Mouse (Mus musculus): ENCODE measurements at regions not wholly inside any gene's neighbourhood (a gene's known extent, or its start where the extent isn't known, plus 50 kb on each side); places are given as distances from the start of the nearest gene placed in this dataset.

- DNase-seq (ENCODE audit: low read depth, low spot score): no peak
Measured at GRCm38 (mm10) chr2:144169576-144170178, 100.8 kb upstream of the Mgme1 start.

DNA sequence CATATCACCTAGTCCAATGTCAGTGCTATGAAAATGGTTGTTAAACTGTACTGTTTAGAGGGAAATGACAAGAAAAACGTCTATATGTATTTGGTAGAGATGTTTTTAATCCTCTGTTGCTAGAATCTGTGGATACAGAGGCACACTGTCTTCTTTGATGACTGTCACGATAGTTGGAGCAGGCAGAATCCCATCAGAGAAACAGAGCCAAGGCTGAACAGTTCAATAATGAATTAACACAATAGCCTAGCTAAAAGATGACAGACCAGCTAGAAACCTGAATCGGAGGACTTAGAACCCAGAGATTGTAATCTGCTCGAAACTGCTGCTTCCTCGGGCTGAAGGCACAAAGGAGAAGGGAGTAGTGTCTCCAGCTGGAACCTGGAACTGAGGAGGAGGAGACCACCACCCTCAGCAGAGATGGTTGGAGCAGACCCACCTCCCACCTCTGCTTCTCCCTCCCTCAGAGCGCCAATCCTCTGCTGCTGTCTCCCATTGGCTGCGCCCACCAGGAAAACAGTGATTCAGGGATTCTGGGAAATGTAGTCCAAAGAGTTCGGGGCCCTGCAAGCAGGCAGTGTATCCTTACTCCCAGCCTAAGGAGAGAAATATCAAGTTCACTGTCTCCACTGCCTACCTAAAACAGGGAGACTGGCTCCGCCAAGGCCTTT lies 98.2 kb upstream of the Mgme1 start:
- DNase-seq (ENCODE audit: low read depth, low spot score): peak; percentile 53

GRCm38 (mm10) chr2:144173358-144174106 lies 96.9 kb upstream of the Mgme1 start:
- no peak for DNase-seq (ENCODE audit: low read depth, low spot score)

GRCm38 (mm10) chr2:144174366-144175035 lies 96.0 kb upstream of the Mgme1 start:
- DNase-seq (ENCODE audit: low read depth, low spot score): no peak

DNA sequence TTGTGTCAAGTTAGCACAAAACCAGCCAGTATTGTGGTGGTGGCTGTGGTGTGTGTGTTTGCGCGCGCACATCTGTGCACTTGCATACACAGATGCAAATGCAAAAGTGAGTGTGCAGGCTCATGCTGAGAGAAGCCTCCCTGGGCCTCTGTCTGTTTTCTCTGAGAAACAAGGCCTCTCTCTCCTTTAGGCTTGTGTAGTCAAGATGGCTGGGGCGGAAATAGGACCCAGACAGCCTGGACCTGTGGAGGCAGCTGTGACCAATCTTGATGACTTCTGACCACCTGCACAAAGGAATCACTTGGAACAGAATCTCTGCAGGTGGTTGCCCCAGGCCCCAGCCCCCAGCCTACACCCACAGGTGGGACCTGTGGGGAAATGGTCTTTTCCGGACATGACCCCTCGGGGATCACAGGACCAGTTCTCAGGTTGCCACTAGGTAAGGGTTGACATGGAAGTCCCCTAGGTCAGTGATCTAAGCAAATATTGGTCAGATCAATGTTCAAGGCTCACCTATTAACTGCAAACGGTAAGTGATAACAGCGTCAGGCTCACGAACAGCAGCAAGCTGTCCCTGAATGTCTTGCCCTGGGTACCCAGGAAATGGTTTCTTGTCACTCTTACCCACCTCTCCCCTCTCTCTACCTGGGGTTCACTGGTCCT lies 93.8 kb upstream of the Mgme1 start:
- DNase-seq (ENCODE audit: low read depth, low spot score): no peak

GRCm38 (mm10) chr2:144177268-144177667 lies 93.2 kb upstream of the Mgme1 start:
- peak; percentile 83 for DNase-seq (ENCODE audit: low read depth, low spot score)

- DNase-seq (ENCODE audit: low read depth, low spot score): no peak
Measured at GRCm38 (mm10) chr2:144177920-144178319, 92.5 kb upstream of the Mgme1 start.

DNA sequence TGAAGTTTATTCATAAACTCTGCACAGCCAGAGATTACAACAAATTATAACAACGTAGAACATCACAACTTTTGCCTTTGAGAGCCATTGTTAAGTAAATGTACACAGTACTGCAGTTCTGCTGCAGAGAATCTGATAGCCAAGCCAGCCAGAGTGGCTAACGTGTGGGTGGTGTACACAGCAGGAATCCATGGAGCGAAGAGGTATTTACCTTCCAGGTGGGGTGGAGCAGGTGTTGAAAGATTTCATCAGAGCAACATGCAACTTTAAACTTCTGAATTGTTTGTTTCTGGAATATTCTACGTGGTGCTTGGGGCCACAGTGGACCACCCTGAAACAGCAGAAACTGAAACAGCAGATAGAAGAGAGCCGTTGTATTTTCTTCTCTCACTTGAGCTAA lies 88.4 kb upstream of the Mgme1 start:
- DNase-seq (ENCODE audit: low read depth, low spot score): no peak

DNA sequence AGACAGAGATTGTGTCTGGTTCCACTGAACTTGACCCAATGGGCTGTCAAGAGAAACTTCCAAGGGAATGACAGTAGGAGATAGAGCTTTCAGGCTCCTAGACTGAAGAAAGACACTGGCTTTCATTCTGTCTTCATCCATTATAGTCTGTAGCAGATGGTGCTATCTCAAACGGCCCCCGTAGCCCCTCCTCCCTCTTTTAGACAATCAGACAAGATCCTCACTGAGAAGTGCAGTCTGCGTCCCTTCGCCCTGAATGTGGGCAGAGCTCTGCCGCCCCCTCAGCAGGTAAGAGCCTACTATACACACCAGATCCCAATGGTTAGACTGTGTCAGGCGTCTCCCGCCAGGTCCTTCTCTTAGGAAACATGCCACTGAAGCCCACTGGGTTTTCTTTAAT lies 87.9 kb upstream of the Mgme1 start:
- no peak for DNase-seq (ENCODE audit: low read depth, low spot score)

DNA sequence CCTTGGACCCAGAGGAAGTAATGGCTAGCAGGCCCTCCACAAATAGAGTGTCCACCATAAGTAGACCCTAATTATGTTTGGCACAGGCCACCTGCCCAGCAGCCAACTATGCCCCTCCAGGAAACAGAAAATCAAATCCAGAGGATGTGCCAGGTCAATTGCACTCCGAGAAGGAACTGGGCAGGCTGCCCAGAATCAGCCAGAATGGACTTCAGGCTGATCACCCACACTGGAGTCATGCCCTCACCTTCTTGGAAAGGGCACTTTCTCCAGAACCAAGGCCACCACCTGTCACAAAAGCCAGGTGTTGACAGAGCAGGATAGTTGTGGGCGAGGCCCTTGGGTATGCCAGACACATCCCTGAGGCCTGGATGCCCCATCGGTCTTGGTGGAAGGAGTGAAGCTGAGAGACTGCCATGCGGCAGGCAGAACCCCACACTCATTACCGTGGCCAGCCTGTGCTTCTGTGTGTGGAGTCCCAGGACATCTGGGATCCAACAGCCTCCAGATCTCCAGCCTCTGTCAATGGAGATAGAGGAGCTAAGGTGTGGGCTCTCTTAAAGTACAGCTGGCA lies 87.0 kb upstream of the Mgme1 start:
- DNase-seq (ENCODE audit: low read depth, low spot score): peak; percentile 41

- no peak for DNase-seq (ENCODE audit: low read depth, low spot score)
Measured at GRCm38 (mm10) chr2:144185175-144185574, 85.3 kb upstream of the Mgme1 start.

DNA sequence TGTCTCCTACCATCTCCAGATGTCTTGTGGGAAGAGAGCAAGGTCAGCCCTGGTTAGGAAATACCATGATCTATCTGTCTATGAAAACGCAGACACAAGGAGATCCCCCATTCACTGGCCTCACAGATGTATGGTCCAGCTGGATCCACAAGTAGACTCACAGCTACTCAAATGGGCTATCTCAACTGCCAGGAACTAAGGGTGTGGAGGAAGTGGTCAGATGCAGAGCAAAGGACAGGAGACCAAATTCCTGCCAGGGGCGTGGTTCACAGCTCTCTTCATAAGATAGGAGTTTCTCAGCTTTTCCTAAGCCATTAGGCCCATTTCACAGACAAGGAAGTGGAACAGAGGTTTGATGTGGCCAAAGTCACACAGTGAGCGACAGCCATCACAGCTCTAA lies 84.0 kb upstream of the Mgme1 start:
- DNase-seq (ENCODE audit: low read depth, low spot score): no peak

DNA sequence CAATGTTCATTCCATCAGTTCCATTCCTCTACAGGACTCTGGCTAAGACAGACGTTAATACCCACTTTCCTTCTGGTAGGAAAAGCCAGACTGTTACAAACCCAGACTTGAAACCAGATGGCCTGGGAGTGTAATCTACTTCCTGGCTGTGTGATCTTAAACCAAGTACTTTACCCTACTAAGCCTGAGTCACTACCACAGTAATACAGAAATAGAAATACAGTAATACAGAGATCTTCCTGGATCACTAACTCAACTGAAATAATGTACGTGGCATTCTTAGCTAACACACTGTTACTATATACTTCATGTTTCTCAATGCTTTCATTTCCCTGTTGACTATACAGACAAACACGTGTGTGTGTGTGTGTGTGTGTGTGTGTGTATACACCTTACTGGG lies 82.4 kb upstream of the Mgme1 start:
- no peak for DNase-seq (ENCODE audit: low read depth, low spot score)

GRCm38 (mm10) chr2:144188485-144188884 lies 82.0 kb upstream of the Mgme1 start:
- no peak for DNase-seq (ENCODE audit: low read depth, low spot score)

GRCm38 (mm10) chr2:144189756-144190155 lies 80.7 kb upstream of the Mgme1 start:
- DNase-seq (ENCODE audit: low read depth, low spot score): no peak

DNA sequence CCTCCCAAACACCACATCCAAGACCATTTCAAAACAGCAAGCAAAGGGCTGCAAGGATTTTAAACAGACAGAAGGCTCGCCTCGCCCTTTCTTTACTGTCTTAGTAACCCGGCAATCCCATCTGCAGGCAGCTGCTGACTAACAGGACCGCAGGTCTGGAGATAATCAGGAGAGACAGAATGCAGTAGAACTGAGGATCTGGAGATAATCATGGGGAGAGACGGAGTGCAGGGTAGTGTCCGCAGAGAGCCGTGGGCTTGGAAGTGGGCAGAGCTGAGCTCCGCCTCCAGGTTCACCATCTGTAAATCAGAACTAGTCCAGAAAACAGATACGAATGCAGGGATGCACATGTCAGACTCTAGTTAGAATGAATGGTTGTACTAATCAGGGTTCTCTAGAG lies 79.4 kb upstream of the Mgme1 start:
- DNase-seq (ENCODE audit: low read depth, low spot score): no peak

GRCm38 (mm10) chr2:144191707-144192106 lies 78.8 kb upstream of the Mgme1 start:
- DNase-seq (ENCODE audit: low read depth, low spot score): no peak

GRCm38 (mm10) chr2:144192428-144192827 lies 78.0 kb upstream of the Mgme1 start:
- no peak for DNase-seq (ENCODE audit: low read depth, low spot score)

- DNase-seq (ENCODE audit: low read depth, low spot score): peak; percentile 58
Measured at GRCm38 (mm10) chr2:144195851-144196250, 74.6 kb upstream of the Mgme1 start.

GRCm38 (mm10) chr2:144197139-144197538 lies 73.3 kb upstream of the Mgme1 start:
- no peak for DNase-seq (ENCODE audit: low read depth, low spot score)

DNA sequence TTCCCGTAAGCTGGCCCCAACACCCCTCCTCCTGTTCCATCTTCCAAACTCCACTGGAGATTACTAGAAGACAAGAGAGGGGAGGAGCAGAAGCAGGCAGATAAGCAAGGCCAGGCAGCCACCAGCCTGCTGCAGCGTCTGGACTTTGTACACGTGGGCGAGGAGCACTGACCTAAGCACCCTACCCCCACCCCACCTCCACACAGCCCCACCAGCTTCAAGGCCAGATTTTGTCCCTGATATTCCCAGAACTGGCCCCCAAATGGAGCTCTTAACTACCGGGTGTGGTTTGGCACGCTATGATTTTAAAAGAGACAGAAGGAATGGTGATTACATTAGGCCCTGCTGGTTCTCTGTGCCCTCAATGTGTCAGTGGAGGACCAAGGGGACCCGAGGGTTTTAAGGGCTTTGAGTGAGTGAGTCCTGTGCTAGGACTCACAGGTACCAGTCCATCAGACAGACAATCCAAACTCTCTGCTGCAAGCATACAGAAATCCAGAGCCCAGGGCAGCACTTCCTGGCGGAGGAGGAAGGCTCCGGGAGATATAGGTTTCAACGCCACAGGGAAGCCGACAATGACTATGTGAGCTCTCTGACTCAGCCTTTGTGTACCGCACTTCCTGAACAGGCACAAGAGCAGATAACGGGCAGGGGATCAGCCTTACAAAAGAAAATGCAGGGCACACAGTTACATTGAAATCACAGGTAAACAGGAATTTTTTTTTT lies 72.0 kb upstream of the Mgme1 start:
- DNase-seq (ENCODE audit: low read depth, low spot score): no peak
